Mouse (Mus musculus): ENCODE measurements at regions not wholly inside any gene's neighbourhood (a gene's known extent, or its start where the extent isn't known, plus 50 kb on each side); places are given as distances from the start of the nearest gene placed in this dataset.

DNA sequence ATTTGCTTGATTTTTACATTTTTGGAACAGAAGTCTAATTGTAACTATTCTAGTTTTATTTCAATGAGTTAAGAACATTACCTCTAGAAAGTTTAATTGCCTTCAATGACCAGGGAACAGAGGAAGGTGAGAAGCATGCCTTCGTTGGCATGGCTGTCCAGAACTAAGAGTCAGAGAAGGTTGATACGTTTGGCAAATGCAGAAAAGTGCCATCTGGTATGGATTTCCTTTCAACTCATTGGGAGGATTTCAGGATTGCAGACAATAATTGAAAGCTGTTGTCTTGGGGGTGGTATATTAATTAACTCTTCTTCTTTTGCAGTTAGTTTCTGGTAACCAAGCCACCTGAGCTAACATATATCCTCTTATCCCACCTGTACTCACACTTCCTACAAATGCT lies 489.5 kb upstream of the Etaa1 start:
- intact Hi-C loops (cut with DNase I) = no loop called here
- DNase-seq = no peak

DNA sequence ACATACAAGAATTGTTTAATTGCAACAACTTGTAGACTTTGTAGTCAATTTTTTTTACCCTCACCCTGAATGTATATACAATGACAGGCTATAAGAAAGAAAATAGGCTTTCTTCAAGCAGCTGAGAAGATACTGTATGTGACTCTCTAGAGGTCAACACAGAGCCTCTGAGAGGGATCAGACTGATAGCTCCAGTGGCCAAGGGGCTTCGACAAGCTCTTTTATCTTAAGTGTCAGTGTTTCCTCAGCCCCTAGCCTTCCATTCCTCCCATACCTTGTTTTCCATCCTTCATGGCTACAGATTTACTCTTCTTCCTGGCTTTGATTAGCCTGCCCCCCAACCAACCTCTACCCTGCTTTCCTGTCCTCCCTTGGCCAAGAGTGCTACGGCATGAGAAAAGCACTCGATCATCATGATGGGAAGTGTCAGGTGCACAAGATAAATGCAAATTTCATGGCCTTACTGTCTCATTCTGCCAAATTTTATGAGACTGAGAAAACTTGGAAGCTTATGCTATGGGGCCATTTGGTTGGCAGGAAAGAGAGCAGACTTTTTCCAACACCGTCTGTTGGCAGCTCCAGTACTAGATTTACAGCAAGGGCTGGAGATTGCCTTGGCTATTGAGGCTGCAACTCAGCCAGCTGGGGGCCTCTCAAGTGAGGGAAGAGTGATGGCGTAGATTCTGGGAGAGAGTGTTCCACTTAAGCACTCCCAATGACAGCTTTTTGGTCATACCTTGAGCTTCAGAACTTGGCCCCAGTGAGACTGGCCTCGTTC lies 484.3 kb upstream of the Etaa1 start:
- DNase-seq = peak in 1 of 2 experiments; percentile 5
- intact Hi-C loops (cut with DNase I) = no loop called here

DNA sequence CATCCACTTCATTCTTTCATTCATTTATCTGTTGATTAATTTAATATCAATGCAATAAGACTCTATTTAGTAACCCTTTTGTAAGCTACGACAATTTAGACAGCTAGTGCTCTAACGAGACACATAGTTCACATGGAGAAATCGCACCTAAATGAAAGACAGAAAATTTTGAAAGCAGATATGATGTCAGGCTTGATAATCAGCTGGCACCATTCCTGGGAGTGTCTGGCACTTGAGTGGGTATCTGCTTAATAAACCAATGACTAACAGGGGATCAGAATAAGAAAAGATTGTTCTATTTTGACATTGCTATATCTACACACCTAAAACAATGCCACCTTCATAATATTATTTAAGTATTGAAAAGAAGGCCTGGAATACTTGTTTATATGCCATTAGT lies 467.4 kb upstream of the Etaa1 start:
- DNase-seq = no peak
- intact Hi-C loops (cut with DNase I) = no loop called here

DNA sequence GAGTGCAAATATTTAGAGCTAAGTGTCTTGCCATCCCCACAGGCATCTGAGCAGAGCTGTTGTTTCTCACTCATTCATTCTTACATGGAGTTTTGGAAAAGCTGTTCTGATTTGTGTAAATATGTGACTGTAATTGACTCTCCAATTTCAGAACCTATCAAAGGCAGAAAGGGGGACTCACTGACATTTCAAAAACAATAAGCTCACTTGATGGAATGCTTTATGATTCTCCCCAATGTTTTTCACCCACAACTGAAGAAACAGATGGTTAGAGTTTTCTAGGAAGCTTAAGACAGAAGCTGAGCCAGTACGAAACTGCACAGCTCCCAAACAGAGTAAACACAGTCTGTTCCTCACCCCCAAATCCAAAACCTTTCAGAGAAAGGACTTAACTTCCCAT lies 460.1 kb upstream of the Etaa1 start:
- intact Hi-C loops (cut with DNase I) = no loop called here
- DNase-seq = no peak

DNA sequence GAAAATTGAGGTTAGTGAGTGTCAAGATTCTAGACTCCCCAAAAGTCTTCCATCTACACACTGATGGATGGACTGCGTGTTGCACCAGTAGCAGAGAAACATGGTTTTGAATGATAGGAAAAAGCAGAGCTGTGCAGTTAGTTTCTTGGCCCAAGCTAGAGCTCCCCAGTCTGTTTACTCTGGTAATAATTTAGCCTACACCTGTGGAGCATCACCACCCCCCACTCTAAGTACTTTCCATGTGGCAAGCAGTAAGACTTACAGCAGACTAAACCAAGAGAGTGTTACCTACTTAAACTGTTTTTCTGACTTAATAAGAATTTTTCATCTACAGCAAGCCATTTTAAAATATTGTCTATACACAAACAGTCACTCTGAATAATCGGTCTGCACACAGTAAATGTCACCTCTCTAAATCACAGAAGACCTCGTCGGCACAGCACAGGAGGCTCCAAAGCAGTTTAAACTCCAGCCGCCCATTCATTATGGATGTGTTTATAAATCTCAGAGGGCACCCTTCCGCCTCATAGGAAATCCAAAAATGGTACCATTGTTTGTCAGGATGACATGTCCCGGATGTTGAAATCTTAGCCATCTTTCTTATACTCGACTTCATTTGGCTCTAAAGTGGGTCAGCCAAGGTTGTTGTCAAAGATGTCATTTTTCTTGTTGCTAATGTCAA lies 454.5 kb upstream of the Etaa1 start:
- intact Hi-C loops (cut with DNase I) = no loop called here
- DNase-seq = no peak

DNA sequence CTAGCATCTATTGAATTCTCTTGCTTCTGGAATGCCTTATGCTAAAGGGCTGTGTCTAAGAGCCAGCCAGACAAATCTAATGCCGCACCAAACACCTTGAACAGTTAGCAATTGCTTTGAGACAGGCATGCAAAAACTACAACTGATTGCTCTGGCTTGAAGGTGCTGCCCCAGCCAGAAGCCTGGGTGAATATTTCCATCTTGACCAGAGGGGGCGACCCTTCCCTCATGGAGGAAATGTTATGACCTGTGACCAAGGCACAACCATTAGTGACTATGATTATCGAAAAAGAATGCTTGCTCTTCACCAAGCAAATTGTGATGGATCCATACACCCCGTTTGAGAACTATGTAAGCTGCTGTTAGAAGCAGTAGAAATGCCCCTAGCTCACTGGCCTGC lies 445.9 kb upstream of the Etaa1 start:
- DNase-seq = no peak
- intact Hi-C loops (cut with DNase I) = no loop called here

DNA sequence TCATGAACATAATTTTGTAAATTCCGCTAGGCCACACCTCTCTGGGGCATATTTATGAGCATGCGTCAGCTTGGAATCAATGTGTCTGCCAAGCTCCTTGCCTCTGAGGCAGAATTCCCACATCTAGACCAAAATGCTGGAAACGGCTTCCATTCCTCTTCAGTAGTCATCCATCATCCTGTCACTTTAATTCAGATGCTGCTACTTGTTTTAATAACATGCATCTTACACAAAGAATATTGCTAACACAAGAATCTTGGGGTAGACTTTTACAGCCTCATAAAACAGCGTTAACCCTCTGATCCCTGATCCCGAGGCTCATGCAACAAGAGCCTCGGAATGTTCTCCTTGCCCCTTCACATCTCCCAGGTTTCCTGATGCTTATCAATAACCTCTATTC lies 442.7 kb upstream of the Etaa1 start:
- no peak for DNase-seq
- intact Hi-C loops (cut with DNase I) = no loop called here

DNA sequence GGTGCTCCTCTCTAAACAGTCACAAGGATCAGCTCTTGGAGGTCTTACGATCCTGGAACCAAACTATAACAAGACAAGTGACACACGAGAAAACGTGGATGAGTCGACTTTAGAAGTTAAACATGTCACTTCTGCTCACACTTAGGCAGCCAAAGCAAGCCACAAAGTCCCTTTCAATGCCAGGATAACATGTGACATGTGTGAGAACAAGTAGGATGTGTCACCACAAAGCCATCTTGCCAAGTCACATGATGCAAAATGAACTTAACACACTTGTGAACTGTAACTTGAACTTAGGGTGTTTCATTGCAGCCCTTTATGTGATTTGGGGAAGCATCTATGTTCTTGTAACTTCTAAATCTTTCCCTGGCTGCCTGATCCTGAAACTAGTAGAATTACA lies 442.0 kb upstream of the Etaa1 start:
- DNase-seq = no peak
- intact Hi-C loops (cut with DNase I) = no loop called here

DNA sequence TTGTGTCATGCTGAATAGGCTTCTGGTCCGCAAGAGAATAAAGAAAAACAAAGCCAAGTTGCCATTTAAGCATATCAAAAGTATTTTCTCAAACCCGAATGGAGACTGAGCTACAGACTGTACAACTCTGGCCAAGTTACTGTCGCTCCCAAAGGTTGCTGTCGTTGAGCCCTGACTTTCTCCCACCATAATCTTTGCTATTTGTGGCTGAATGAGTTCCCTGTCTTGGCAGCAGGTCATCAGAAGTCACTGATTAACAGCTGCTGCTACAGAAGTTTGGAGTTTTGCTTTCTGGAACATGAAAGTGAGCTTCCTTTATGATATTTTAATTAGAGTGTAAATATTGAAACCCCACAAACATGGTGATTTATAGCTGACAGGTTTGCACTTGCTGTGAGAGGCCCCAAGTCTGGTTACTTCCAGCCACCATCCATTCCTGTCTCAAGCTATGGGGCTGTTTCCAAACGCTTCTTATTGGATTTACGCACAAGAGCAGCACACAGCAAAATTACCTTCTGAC lies 419.2 kb upstream of the Etaa1 start:
- intact Hi-C loops (cut with DNase I) = no loop called here
- DNase-seq = peak in 1 of 2 experiments; percentile 13

DNA sequence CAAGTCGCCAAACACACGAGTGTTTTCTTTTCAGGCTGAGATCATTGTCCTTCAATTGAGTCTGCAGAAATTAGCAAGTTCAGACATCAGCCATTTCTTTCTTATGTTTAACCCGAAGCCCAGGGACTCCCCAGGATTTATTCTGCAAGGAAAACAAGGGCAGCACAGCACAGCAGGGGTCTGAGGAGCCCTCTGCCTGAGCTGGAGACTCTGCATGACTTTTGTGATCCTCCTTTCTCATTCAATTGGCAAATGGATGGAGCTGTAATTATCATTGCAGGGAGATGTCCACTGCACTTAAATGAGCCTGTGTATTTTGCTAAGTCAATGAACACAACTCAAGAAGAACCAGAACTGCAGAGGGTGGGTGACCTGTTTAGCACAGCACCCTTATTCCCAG lies 417.6 kb upstream of the Etaa1 start:
- no peak for DNase-seq
- intact Hi-C loops (cut with DNase I) = no loop called here

DNA sequence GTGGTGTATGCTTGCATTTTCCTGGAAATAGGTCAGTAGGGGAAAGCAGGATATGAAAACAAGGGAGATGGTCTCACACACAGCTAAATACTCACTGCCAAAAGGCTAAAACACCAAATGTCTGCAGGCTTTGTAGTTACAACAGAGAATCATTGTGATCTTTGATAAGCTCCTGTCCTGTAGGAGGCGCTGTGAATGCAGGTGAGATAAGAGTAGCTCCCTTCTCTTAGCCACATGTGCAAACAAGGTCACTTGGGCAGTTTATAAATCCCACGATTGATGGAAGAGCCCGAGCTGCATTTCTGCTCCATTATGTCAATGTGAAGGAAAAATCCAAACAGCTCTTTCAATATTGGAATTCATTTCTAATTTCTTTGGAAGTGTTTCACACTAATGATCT lies 417.2 kb upstream of the Etaa1 start:
- no peak for DNase-seq
- intact Hi-C loops (cut with DNase I) = no loop called here

DNA sequence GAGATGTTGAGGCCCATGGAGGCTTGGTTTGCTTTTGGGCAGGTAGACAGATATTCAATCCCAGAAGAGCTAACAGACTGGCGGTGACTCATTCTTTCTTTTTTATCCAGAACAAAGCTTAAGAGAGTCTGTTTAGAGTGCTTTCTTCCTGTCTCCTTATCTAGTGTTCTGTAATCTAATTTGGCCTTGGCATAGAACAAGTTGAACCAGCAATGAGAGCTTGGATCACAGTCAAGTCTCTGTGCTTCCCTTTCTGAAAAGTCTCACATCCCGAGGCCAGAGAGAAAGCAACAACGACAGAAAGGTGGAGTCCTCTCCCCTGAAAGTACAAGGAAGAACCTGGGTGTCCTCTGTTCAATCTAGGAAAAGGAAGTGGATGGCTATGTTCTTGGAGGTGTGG lies 401.2 kb upstream of the Etaa1 start:
- DNase-seq = peak in 1 of 2 experiments; percentile 42
- intact Hi-C loops (cut with DNase I) = no loop called here

DNA sequence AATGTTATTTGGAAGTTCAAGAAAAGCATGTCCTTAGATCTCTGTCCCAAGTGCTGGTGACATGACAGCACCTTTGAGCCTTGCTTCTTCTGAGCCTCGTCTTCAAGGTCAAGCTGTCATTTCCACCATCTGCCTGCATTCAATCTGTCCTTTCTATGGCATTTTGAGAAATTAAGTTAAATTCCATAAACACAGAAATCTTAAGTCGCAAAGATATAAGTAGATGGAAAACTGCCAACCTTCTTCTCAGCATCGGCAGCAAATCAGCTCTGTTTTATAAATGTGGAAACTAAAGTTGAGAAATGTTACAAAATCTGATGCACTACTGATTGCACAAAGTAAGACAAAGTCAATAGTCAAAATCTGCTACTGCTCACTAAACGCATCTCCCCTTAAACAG lies 400.5 kb upstream of the Etaa1 start:
- no peak for DNase-seq
- intact Hi-C loops (cut with DNase I) = no loop called here

DNA sequence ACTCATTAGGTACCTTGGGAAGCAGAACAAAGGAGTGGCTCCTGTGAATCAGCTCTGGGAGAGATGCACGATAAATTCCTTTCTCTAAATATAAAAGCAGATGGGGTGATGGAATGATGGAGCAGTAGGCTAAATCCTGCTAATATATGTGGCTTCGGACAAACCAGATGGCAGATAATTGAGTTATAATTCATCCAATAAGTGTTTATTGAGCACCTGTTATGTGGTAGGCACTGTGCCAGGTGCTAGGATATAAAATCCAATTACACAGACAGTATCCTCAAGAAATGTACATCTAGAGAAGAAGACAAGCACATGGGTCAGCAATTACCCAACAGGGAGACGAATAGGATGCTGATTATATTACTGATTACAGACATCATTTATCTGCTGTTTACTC lies 394.2 kb upstream of the Etaa1 start:
- DNase-seq = no peak
- intact Hi-C loops (cut with DNase I) = no loop called here

DNA sequence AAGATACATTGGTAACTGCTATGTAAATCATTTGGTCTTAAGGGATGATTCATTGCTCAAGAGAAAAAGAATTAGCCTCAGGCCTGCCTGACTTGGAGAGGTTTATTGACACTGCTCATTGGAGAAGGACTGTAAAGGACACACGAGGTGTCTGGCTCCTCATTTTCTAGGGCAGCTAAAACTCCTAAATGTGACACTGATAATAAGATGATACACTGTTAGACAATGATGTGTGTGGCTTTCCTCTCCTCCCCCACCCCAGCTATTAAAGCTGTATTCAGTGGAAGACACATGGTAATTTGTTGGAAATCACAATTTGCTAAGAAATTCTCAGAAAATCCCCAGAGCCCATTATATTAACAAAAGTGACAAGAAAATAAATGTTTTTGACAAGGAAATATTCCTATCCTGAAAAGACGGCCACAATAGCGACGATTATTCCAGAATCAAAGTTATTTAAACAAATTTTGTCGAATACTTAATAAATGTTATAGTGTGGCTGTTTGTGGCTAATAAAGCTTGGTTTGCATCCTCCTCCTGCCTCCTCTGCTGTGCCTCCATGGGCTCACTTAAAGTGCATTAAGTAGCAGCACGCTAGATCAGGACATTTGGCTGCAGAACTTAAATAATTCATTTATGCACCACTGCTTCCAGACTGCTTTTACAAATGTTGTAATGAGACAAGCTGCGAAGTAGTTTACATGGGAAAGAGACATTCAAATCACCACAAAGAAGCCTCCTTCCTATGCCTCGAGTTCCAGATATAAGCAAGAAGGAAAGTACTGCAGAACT lies 360.0 kb upstream of the Etaa1 start:
- intact Hi-C loops (cut with DNase I) = no loop called here
- no peak for DNase-seq

DNA sequence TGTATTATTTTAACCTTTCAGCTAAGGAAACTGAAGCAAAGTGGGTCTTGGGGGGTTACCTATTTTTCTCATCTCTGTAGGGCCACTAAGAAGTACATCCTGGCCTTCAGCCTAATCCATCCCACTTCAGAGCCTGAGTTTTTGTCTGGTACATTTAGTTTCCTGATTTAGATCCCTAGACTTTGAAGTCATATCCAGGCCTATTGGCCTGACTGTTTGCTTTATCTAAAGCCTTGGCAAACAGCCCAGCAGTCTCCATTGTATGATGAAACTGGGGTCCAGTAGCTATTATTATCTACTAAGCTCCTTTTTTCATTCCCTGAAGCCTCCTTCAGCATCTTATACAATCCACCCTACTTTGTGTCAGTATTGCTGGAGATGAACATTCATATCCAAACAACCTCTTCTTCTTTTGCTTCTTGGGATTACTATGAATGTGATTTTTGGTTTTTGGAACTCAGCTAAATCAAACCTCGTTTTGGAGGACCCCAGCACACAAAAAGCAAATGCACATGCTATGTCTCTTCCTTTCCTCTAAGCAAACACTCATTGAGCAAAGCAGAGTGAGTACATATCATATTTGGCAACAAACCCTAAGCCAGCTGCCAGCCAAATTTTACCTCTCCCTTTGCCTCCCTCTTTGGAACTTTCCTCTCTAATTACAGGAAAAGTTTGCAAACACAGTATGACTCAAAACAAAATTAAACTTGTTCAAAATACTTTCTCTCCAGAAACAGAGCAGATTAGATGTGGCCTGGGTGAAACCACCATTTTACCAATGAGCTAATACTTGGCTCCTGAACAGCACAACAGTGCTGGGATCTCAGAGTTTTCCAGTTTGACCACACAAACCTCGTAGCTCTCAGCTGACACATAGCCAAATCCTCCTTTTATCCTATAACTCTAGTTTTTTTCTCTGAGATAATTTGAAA lies 342.8 kb upstream of the Etaa1 start:
- intact Hi-C loops (cut with DNase I) = no loop called here
- DNase-seq = peak; percentile 73 to 84

DNA sequence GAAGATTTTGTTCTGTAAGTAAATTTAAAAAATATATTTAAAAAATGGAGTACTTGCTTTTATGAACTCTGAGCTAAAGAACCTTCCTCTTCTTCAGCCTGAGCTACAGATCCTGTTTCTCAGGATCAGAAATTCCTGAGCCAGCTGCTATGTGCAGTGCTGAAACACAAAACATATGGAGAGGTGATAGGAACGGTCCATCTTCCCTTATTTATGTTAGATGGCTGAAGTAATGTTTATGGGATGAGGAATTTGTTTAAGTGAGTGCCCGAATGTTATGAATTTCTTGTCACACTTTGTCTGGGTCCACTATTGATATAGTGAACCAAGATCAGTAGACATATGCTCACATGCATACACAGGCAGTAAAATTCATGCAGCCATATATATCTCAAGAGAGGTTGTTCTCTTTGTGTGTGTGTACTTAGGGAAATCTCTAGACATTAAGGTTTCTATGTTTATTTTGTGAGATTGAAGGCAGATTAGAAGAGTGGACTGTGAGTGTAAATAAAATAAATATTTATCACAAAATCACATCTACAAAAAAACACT lies 325.0 kb upstream of the Etaa1 start:
- no peak for DNase-seq
- intact Hi-C loops (cut with DNase I) = no loop called here

DNA sequence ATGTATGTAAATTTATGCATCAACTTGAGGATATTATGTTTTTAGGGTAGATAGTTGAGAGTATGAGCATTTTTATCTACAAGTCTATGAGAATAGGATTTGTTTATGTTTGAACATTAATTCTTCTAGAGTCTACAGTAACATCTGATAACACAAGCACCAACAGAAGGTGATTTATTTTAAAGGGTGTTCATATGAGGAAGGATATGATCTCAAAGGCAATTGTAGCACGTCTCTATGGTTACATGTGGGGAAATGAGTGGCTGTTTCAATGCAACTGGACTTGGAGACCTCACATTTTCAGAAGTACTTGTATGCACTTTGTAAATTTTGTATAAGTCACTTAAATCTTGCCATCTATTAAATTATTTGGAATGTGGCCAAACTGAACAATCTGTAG lies 318.7 kb upstream of the Etaa1 start:
- DNase-seq = no peak
- intact Hi-C loops (cut with DNase I) = no loop called here

DNA sequence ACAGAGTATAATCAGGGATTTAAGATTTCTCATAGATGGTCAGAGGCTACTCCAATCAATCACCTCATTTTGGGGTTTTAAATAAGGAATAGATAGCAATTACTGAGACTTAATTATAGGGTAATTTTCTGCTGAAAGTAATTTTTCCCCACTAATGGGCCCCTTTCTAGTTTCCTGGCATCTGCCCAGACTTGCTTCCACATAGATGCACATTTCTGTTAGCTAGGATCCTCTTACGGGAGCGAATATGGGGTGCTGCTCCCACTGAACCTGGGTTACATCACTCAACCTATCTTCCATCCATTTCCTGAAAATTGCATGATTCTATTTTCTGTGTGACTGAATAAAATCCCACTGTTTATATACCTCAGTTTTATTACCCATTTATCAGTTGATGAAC lies 312.5 kb upstream of the Etaa1 start:
- no peak for DNase-seq
- intact Hi-C loops (cut with DNase I) = no loop called here

DNA sequence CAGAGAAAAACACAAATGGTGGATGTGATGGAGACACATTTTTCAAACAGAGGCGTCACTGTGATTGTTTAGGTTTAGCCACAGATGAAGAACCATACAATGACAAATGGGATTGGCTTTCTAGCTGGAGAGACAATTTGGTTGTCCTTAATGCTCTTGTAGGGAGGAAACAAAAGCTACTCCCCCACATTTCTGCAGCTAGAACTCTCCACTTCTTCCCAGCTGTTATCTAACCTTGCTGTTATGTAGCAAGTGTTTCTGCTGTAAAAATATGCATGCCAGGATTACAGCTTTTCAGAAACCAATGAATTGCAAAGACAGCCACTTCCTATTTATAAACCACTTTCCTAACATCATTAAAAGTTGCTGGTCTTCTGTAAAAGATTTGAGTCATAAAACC lies 309.2 kb upstream of the Etaa1 start:
- intact Hi-C loops (cut with DNase I) = no loop called here
- DNase-seq = no peak
